Mouse (Mus musculus) 3T3-L1 (cell line): Measurements from ENCODE around the gene Zfp110.
"Not testable (repeated sequence)": the region's sequence is repeated elsewhere in the genome, so short reads cannot be mapped to it uniquely, and the experiment has no call there.

ENCODE experiments used
- DNase-seq: peaks from one replicate; pipeline ENCODE4 v3.0.0-alpha.2; 2015; ENCODE audit warnings: low read depth, low spot score

The Zfp110 gene

GRCm38 (mm10) chr7:12834162-12835120 is at the start of gene Zfp110:
Zfp110 (plus strand) TSS chr7:12834761.
- DNase-seq = peak; percentile 87

GRCm38 (mm10) chr7:12787333-12787732 is 47.2 kb upstream of the Zfp110 start:
- DNase-seq = peak; percentile 13

- DNase-seq = no peak
Measured at GRCm38 (mm10) chr7:12788025-12788424, 46.5 kb upstream of the Zfp110 start.

- not testable (repeated sequence) for DNase-seq
Measured at GRCm38 (mm10) chr7:12792624-12793023, 41.9 kb upstream of the Zfp110 start.

- no peak for DNase-seq
Measured at GRCm38 (mm10) chr7:12797971-12798370, 36.6 kb upstream of the Zfp110 start.

GRCm38 (mm10) chr7:12799554-12799953 is 35.0 kb upstream of the Zfp110 start:
- no peak for DNase-seq

- no peak for DNase-seq
Measured at GRCm38 (mm10) chr7:12802866-12803726, 31.5 kb upstream of the Zfp110 start, which contains the start of gene Zscan18. Zscan18 (minus strand) TSS chr7:12803635.

GRCm38 (mm10) chr7:12803727-12804071 is 30.9 kb upstream of the Zfp110 start:
- DNase-seq = no peak

- no peak for DNase-seq
Measured at GRCm38 (mm10) chr7:12815566-12815965, 19.0 kb upstream of the Zfp110 start.

- peak; percentile 90 for DNase-seq
Measured at GRCm38 (mm10) chr7:12818521-12819295, 15.9 kb upstream of the Zfp110 start, which contains the start of gene Zfp329. Zfp329 (minus strand) TSS chr7:12818858.

GRCm38 (mm10) chr7:12835193-12835671 is 671 bp downstream of the Zfp110 start:
- peak; percentile 39 for DNase-seq

GRCm38 (mm10) chr7:12835779-12836178 is 1.2 kb downstream of the Zfp110 start:
- DNase-seq = no peak

GRCm38 (mm10) chr7:12874301-12874700 is 39.7 kb downstream of the Zfp110 start:
- peak; percentile 63 for DNase-seq

- DNase-seq = no peak
Measured at GRCm38 (mm10) chr7:12880036-12880435, 45.5 kb downstream of the Zfp110 start.

- DNase-seq = not testable (repeated sequence)
Measured at GRCm38 (mm10) chr7:12880497-12880896, 45.9 kb downstream of the Zfp110 start.

GRCm38 (mm10) chr7:12880911-12881660 is 46.5 kb downstream of the Zfp110 start, which contains the start of gene Zfp128:
Zfp128 (plus strand) TSS chr7:12881177.
- peak; percentile 93 for DNase-seq

GRCm38 (mm10) chr7:12886563-12887266 is 52.2 kb downstream of the Zfp110 start:
- DNase-seq = no peak

GRCm38 (mm10) chr7:12887585-12887984 is 53.0 kb downstream of the Zfp110 start:
- no peak for DNase-seq

GRCm38 (mm10) chr7:12890928-12891327 is 56.4 kb downstream of the Zfp110 start:
- DNase-seq = no peak

GRCm38 (mm10) chr7:12891334-12891733 is 56.8 kb downstream of the Zfp110 start:
- DNase-seq = no peak
